Mouse (Mus musculus) cortical plate, adult 2 months (tissue): ENCODE data around the gene Rasgrf2.

ENCODE experiments used
- CTCF ChIP-seq: fragments of 200-500 bp; IDR thresholded peaks from 2 replicates; pipeline ENCODE4 v1.5.1; 2011; ENCODE audit warnings: mild to moderate bottlenecking, control low read depth, low read length; ENCODE audit not compliant: insufficient read depth; ENCODE audit errors: extremely low read depth
- POLR2A ChIP-seq: fragments of 200-500 bp; IDR thresholded peaks from 2 replicates; pipeline ENCODE4 v1.6.1; 2011; ENCODE audit warnings: mild to moderate bottlenecking, low read length, control low read depth; ENCODE audit not compliant: insufficient read depth; ENCODE audit errors: extremely low read depth

GRCm38 (mm10) chr13:91906338-91906737 is 225.1 kb downstream of the Rasgrf2 start:
- TF ChIP-seq CTCF (no peak), POLR2A (no peak)
